Mouse (Mus musculus): ENCODE results near the gene Brwd1. TPM values are rescaled to one million over a fixed set of nuclear protein-coding genes. Genes with fewer than 3 reads are reported as not detected.

Brwd1 gene
- polyA plus RNA-seq (2011; ENCODE audit: insufficient read depth, insufficient read length, low replicate concordance, missing spikeins) = 27.9 and 47.0 TPM in 2 replicates

GRCm38 (mm10) chr16:96082301-96083178 is at the start of gene Brwd1:
Gene Brwd1 (minus strand): TSS chr16:96082526.
- WGBS = under 1% methylated on average over 81 of the region's 107 CpGs
- peak within 1 kb of the TSS; percentile 94 for H3K27ac ChIP-seq (ENCODE audit: control insufficient read depth, insufficient read depth, low read depth, low read length, poor library complexity)
- peak within 1 kb of the TSS; percentile 92 for H3K4me3 ChIP-seq (replicated peaks; ENCODE audit: control insufficient read depth, low read depth, low read length)
- peaks cover 1% of the 10 kb centered on the region for H3K4me1 ChIP-seq (ENCODE audit: control insufficient read depth, insufficient read depth, low read length)
- TF ChIP-seq CTCF (IDR thresholded peaks at IDR 0.05; ENCODE audit: control insufficient read depth, insufficient read depth, low read length) (no peak), POLR2A (IDR thresholded peaks at IDR 0.05; ENCODE audit: borderline replicate concordance, control insufficient read depth, low read depth, low read length) (peak; percentile 72; the same call in 1 of the 2 replicates)

- no peak for TF ChIP-seq POLR2A (IDR thresholded peaks at IDR 0.05; ENCODE audit: borderline replicate concordance, control insufficient read depth, low read depth, low read length)
- no peak for TF ChIP-seq CTCF (IDR thresholded peaks at IDR 0.05; ENCODE audit: control insufficient read depth, insufficient read depth, low read length)
- Histone ChIP-seq H3K4me1 (ENCODE audit: control insufficient read depth, insufficient read depth, low read length) (no peaks in the 10 kb centered on the region; the same call in 1 of the 2 replicates), H3K4me3 (replicated peaks; ENCODE audit: control insufficient read depth, low read depth, low read length) (no peak overlapping the region), H3K27ac (ENCODE audit: control insufficient read depth, insufficient read depth, low read depth, low read length, poor library complexity) (no peak overlapping the region)
- WGBS = 6% methylated on average over 9 of the region's 9 CpGs
These were observed 46.1 kb upstream of the Brwd1 start for GRCm38 (mm10) chr16:96128466-96128865.

GRCm38 (mm10) chr16:96127657-96128344 is 45.5 kb upstream of the Brwd1 start, which contains the start of gene Hmgn1:
Gene Hmgn1 (minus strand): TSS chr16:96127729.
- TF ChIP-seq POLR2A (IDR thresholded peaks at IDR 0.05; ENCODE audit: borderline replicate concordance, control insufficient read depth, low read depth, low read length) = peak; percentile 45; the same call in 1 of the 2 replicates
- TF ChIP-seq CTCF (IDR thresholded peaks at IDR 0.05; ENCODE audit: control insufficient read depth, insufficient read depth, low read length) = no peak
- 1% methylated on average over 63 of the region's 72 CpGs for WGBS
- Histone ChIP-seq H3K4me1 (ENCODE audit: control insufficient read depth, insufficient read depth, low read length) (no peaks in the 10 kb centered on the region; the same call in 1 of the 2 replicates), H3K27ac (ENCODE audit: control insufficient read depth, insufficient read depth, low read depth, low read length, poor library complexity) (peak within 1 kb of the TSS; percentile 75), H3K4me3 (replicated peaks; ENCODE audit: control insufficient read depth, low read depth, low read length) (peak within 1 kb of the TSS; percentile 71)

- TF ChIP-seq POLR2A (IDR thresholded peaks at IDR 0.05; ENCODE audit: borderline replicate concordance, control insufficient read depth, low read depth, low read length) (no peak), CTCF (IDR thresholded peaks at IDR 0.05; ENCODE audit: control insufficient read depth, insufficient read depth, low read length) (no peak)
- Histone ChIP-seq H3K4me1 (ENCODE audit: control insufficient read depth, insufficient read depth, low read length) (no peaks in the 10 kb centered on the region; the same call in 1 of the 2 replicates), H3K27ac (ENCODE audit: control insufficient read depth, insufficient read depth, low read depth, low read length, poor library complexity) (peak overlapping the region; percentile 75), H3K4me3 (replicated peaks; ENCODE audit: control insufficient read depth, low read depth, low read length) (peak overlapping the region; percentile 71)
- 1% methylated on average over 50 of the region's 52 CpGs for WGBS
These were observed 44.9 kb upstream of the Brwd1 start for GRCm38 (mm10) chr16:96127288-96127656.

- WGBS = 12% methylated on average over 19 of the region's 19 CpGs
- no peak overlapping the region; the same call in 1 of the 2 replicates for H3K27ac ChIP-seq (ENCODE audit: control insufficient read depth, insufficient read depth, low read depth, low read length, poor library complexity)
- H3K4me3 ChIP-seq (replicated peaks; ENCODE audit: control insufficient read depth, low read depth, low read length) = peak overlapping the region; percentile 71
- TF ChIP-seq POLR2A (IDR thresholded peaks at IDR 0.05; ENCODE audit: borderline replicate concordance, control insufficient read depth, low read depth, low read length) (no peak), CTCF (IDR thresholded peaks at IDR 0.05; ENCODE audit: control insufficient read depth, insufficient read depth, low read length) (no peak)
- H3K4me1 ChIP-seq (ENCODE audit: control insufficient read depth, insufficient read depth, low read length) = no peaks in the 10 kb centered on the region; the same call in 1 of the 2 replicates
These were observed 44.4 kb upstream of the Brwd1 start for GRCm38 (mm10) chr16:96126684-96127171.

GRCm38 (mm10) chr16:96120022-96120623 is 37.8 kb upstream of the Brwd1 start:
- TF ChIP-seq CTCF (IDR thresholded peaks at IDR 0.05; ENCODE audit: control insufficient read depth, insufficient read depth, low read length) (no peak), POLR2A (IDR thresholded peaks at IDR 0.05; ENCODE audit: borderline replicate concordance, control insufficient read depth, low read depth, low read length) (no peak)
- H3K4me1 ChIP-seq (ENCODE audit: control insufficient read depth, insufficient read depth, low read length) = no peaks in the 10 kb centered on the region
- no peak overlapping the region for H3K27ac ChIP-seq (ENCODE audit: control insufficient read depth, insufficient read depth, low read depth, low read length, poor library complexity)
- no peak overlapping the region for H3K4me3 ChIP-seq (replicated peaks; ENCODE audit: control insufficient read depth, low read depth, low read length)
- WGBS = 56% methylated on average over 4 of the region's 4 CpGs

- TF ChIP-seq CTCF (IDR thresholded peaks at IDR 0.05; ENCODE audit: control insufficient read depth, insufficient read depth, low read length) = no peak
- no peak for TF ChIP-seq POLR2A (IDR thresholded peaks at IDR 0.05; ENCODE audit: borderline replicate concordance, control insufficient read depth, low read depth, low read length)
- Histone ChIP-seq H3K27ac (ENCODE audit: control insufficient read depth, insufficient read depth, low read depth, low read length, poor library complexity) (no peak overlapping the region), H3K4me3 (replicated peaks; ENCODE audit: control insufficient read depth, low read depth, low read length) (no peak overlapping the region), H3K4me1 (ENCODE audit: control insufficient read depth, insufficient read depth, low read length) (no peaks in the 10 kb centered on the region)
- WGBS = 35% methylated on average over 4 of the region's 4 CpGs
These were observed 32.4 kb upstream of the Brwd1 start for GRCm38 (mm10) chr16:96114729-96115128.
